Mouse (Mus musculus): ENCODE results near the gene Lhfpl2. TPM values are rescaled to one million over a fixed set of nuclear protein-coding genes. Genes with fewer than 3 reads are reported as not detected.

Gene Lhfpl2
- total RNA-seq, 2 experiments from 2014 or later = 5.3 to 6.7 TPM

- DNase-seq = no peak
Measured at GRCm38 (mm10) chr13:94066626-94067275, 9.2 kb downstream of the Lhfpl2 start.

- no peak for DNase-seq
Measured at GRCm38 (mm10) chr13:94068308-94068707, 10.7 kb downstream of the Lhfpl2 start.

GRCm38 (mm10) chr13:94069421-94070307 lies 12.1 kb downstream of the Lhfpl2 start:
- DNase-seq = no peak

GRCm38 (mm10) chr13:94070308-94070619 lies 12.7 kb downstream of the Lhfpl2 start:
- DNase-seq = no peak

- DNase-seq = no peak
Measured at GRCm38 (mm10) chr13:94070927-94071326, 13.3 kb downstream of the Lhfpl2 start.

- no peak for DNase-seq
Measured at GRCm38 (mm10) chr13:94073046-94073715, 15.6 kb downstream of the Lhfpl2 start.

- DNase-seq = no peak
Measured at GRCm38 (mm10) chr13:94073716-94074115, 16.1 kb downstream of the Lhfpl2 start.

GRCm38 (mm10) chr13:94075181-94075580 lies 17.6 kb downstream of the Lhfpl2 start:
- DNase-seq = no peak

- DNase-seq = no peak
Measured at GRCm38 (mm10) chr13:94077136-94078018, 19.8 kb downstream of the Lhfpl2 start.

- DNase-seq = no peak
Measured at GRCm38 (mm10) chr13:94083196-94083595, 25.6 kb downstream of the Lhfpl2 start.

GRCm38 (mm10) chr13:94084220-94085126 lies 26.9 kb downstream of the Lhfpl2 start:
- no peak for DNase-seq

- no peak for DNase-seq
Measured at GRCm38 (mm10) chr13:94086090-94086808, 28.7 kb downstream of the Lhfpl2 start.

GRCm38 (mm10) chr13:94087061-94087460 lies 29.5 kb downstream of the Lhfpl2 start:
- DNase-seq = no peak

GRCm38 (mm10) chr13:94088788-94089187 lies 31.2 kb downstream of the Lhfpl2 start:
- no peak for DNase-seq

- no peak for DNase-seq
Measured at GRCm38 (mm10) chr13:94089286-94089685, 31.7 kb downstream of the Lhfpl2 start.

- no peak for DNase-seq
Measured at GRCm38 (mm10) chr13:94091366-94091765, 33.8 kb downstream of the Lhfpl2 start.

- no peak for DNase-seq
Measured at GRCm38 (mm10) chr13:94094176-94094575, 36.6 kb downstream of the Lhfpl2 start.

GRCm38 (mm10) chr13:94094625-94095024 lies 37.0 kb downstream of the Lhfpl2 start:
- DNase-seq = no peak

- no peak for DNase-seq
Measured at GRCm38 (mm10) chr13:94095202-94095601, 37.6 kb downstream of the Lhfpl2 start.

- DNase-seq = no peak
Measured at GRCm38 (mm10) chr13:94097667-94098066, 40.1 kb downstream of the Lhfpl2 start.
